In genomic region chr11:98953835-98954320, GRCm38 (mm10) we compare ENCODE assay signal across 10 mouse cellular contexts. TPM values are rescaled to one million over a fixed set of nuclear protein-coding genes. Genes with fewer than 3 reads are reported as not detected.
DNase-seq lines count a peak whose midpoint lies in the region; ATAC-seq lines count a peak whose summit lies in the region.
"Had no signal": no experiment of that assay in that cellular context is flagged by ENCODE, and none has a peak within 500 bp of the region (broad histone marks: within the 10 kb centered on the region; RNA-seq: fewer than 3 reads in every experiment).

No protein-coding gene starts in this region.

- no peak overlapping the region for H3K4me3 ChIP-seq in lung, embryonic 15.5 days
- no peak overlapping the region for H3K4me3 ChIP-seq in forebrain, embryonic 11.5 days (ENCODE audit: low read depth, low read length)
- H3K4me3 ChIP-seq in intestine, embryonic 15.5 days (replicated peaks): no peak overlapping the region
- H3K4me3 ChIP-seq in neural tube, embryonic 12.5 days: no peak overlapping the region

- H3K9ac ChIP-seq in lung, embryonic 15.5 days: no peak overlapping the region
- no peak overlapping the region for H3K9ac ChIP-seq in forebrain, embryonic 11.5 days (ENCODE audit: low read length)
- H3K9ac ChIP-seq in intestine, embryonic 15.5 days: no peak overlapping the region; the same call in 1 of the 2 replicates
- H3K9ac ChIP-seq in neural tube, embryonic 12.5 days: no peak overlapping the region

- WGBS in lung, embryonic 15.5 days: 13% methylated on average over 13 of the region's 13 CpGs
- WGBS in forebrain, embryonic 11.5 days: 36% methylated on average over 13 of the region's 13 CpGs
- WGBS in intestine, embryonic 15.5 days: 19% methylated on average over 13 of the region's 13 CpGs
- WGBS in neural tube, embryonic 12.5 days: 36% methylated on average over 13 of the region's 13 CpGs

- ATAC-seq in lung, embryonic 15.5 days (ENCODE audit: borderline replicate concordance, extremely low read depth, low FRiP score, low TSS enrichment): no peak
- no peak for ATAC-seq in forebrain, embryonic 11.5 days (replicated peaks; ENCODE audit: low FRiP score)
- no peak for ATAC-seq in intestine, embryonic 15.5 days
- ATAC-seq in neural tube, embryonic 12.5 days (ENCODE audit: low FRiP score, low read depth): no peak
- ATAC-seq in CD4-positive, CD25-positive, alpha-beta regulatory T cell, adult 4 months: no peak

- H3K27ac ChIP-seq in lung, embryonic 15.5 days: peak overlapping the region; percentile 85
- 0 out of 2 replicates have a peak overlapping the region, but pooled peaks have one; percentile 18 for H3K27ac ChIP-seq in forebrain, embryonic 11.5 days (ENCODE audit: low read depth, low read length)
- H3K27ac ChIP-seq in intestine, embryonic 15.5 days: peak overlapping the region; percentile 19
- peak overlapping the region; percentile 39; the same call in 1 of the 2 replicates for H3K27ac ChIP-seq in neural tube, embryonic 12.5 days

- DNase-seq in lung, postnatal 25 days (ENCODE audit: low spot score): no peak
- no peak for DNase-seq in forebrain, embryonic 11.5 days (ENCODE audit: low spot score)
- no peak for DNase-seq in cerebellum, postnatal 36 days
- DNase-seq in layer of hippocampus, postnatal 14 days (ENCODE audit: low spot score in 2 of 2): no peak

- H3K4me1 ChIP-seq in lung, embryonic 15.5 days: peaks cover 78% of the 10 kb centered on the region
- peaks cover 21% of the 10 kb centered on the region for H3K4me1 ChIP-seq in forebrain, embryonic 11.5 days (replicated peaks; ENCODE audit: control insufficient read depth, insufficient read depth, low read length)
- peaks cover 64% of the 10 kb centered on the region for H3K4me1 ChIP-seq in intestine, embryonic 15.5 days (replicated peaks)
- peaks cover 58% of the 10 kb centered on the region for H3K4me1 ChIP-seq in neural tube, embryonic 12.5 days

- no peaks in the 10 kb centered on the region for H3K9me3 ChIP-seq in lung, embryonic 15.5 days
- no peaks in the 10 kb centered on the region for H3K9me3 ChIP-seq in forebrain, embryonic 11.5 days (ENCODE audit: control insufficient read depth, low read length)
- H3K9me3 ChIP-seq in intestine, embryonic 15.5 days: no peaks in the 10 kb centered on the region
- H3K9me3 ChIP-seq in neural tube, embryonic 12.5 days: no peaks in the 10 kb centered on the region

- peak overlapping the region; percentile 42; the same call in 1 of the 2 replicates for H3K4me2 ChIP-seq in lung, embryonic 15.5 days
- H3K4me2 ChIP-seq in forebrain, embryonic 11.5 days (ENCODE audit: low read depth, low read length, severe bottlenecking): peak overlapping the region; percentile 38; the same call in 1 of the 2 replicates
- H3K4me2 ChIP-seq in intestine, embryonic 15.5 days (replicated peaks): peak overlapping the region; percentile 48; the same call in 1 of the 2 replicates
- peak overlapping the region; percentile 46 for H3K4me2 ChIP-seq in neural tube, embryonic 12.5 days (replicated peaks)

- H3K36me3 ChIP-seq in lung, embryonic 15.5 days: peaks cover 18% of the 10 kb centered on the region
- H3K36me3 ChIP-seq in forebrain, embryonic 11.5 days (ENCODE audit: control insufficient read depth, insufficient read depth, low read length): no peaks in the 10 kb centered on the region
- H3K36me3 ChIP-seq in intestine, embryonic 15.5 days: peaks cover 4% of the 10 kb centered on the region; the same call in 1 of the 2 replicates
- peaks cover 11% of the 10 kb centered on the region for H3K36me3 ChIP-seq in neural tube, embryonic 12.5 days

- no peaks in the 10 kb centered on the region for H3K27me3 ChIP-seq in lung, embryonic 15.5 days
- H3K27me3 ChIP-seq in forebrain, embryonic 11.5 days (ENCODE audit: control insufficient read depth, insufficient read depth, low read length): no peaks in the 10 kb centered on the region
- no peaks in the 10 kb centered on the region for H3K27me3 ChIP-seq in intestine, embryonic 15.5 days (replicated peaks)
- H3K27me3 ChIP-seq in neural tube, embryonic 12.5 days (replicated peaks): no peaks in the 10 kb centered on the region

RNA-seq across cellular contexts. Expression of gene Rara, which starts 26.3 kb away (rescaled TPM):
- 36.5 and 38.4 TPM in 2 replicates for polyA plus RNA-seq in lung, embryonic 15.5 days (2015; fragmentation: Nextera tagmentation; extraction: Ambion mirVana)
- 23.3 and 25.2 TPM in 2 replicates for polyA plus RNA-seq in forebrain, embryonic 11.5 days (2014; fragmentation: Nextera tagmentation; extraction: Ambion mirVana)
- polyA plus RNA-seq in intestine, embryonic 15.5 days (2015; fragmentation: Nextera tagmentation; extraction: Ambion mirVana): 30.7 and 31.5 TPM in 2 replicates
- polyA plus RNA-seq in neural tube, embryonic 12.5 days (2016; fragmentation: Nextera tagmentation; extraction: Ambion mirVana): 51.1 and 52.5 TPM in 2 replicates
- 1 to 10 TPM; 8.6 to 8.9 TPM for polyA plus RNA-seq in CD4-positive, CD25-positive, alpha-beta regulatory T cell, adult 4 months (2017; shearing (Covaris generic))
- total RNA-seq in layer of hippocampus, postnatal 14 days (2021): 10 to 100 TPM; 20.2 to 20.3 TPM

RNA-seq across cellular contexts. Expression of gene Gjd3, which starts 28.9 kb away (rescaled TPM):
- 0.20 and 0.61 TPM in 2 replicates for polyA plus RNA-seq in lung, embryonic 15.5 days (2015; fragmentation: Nextera tagmentation; extraction: Ambion mirVana)
- 0.23 TPM in 1 of 2 replicates, not detected in the other for polyA plus RNA-seq in forebrain, embryonic 11.5 days (2014; fragmentation: Nextera tagmentation; extraction: Ambion mirVana)
- 0.20 and 0.35 TPM in 2 replicates for polyA plus RNA-seq in intestine, embryonic 15.5 days (2015; fragmentation: Nextera tagmentation; extraction: Ambion mirVana)
- 1.8 and 2.0 TPM in 2 replicates for polyA plus RNA-seq in neural tube, embryonic 12.5 days (2016; fragmentation: Nextera tagmentation; extraction: Ambion mirVana)
- not detected for polyA plus RNA-seq in CD4-positive, CD25-positive, alpha-beta regulatory T cell, adult 4 months (2017; shearing (Covaris generic))
- total RNA-seq in layer of hippocampus, postnatal 14 days (2021): 1 to 10 TPM; 2.2 TPM
- total RNA-seq: adrenal gland, postnatal 36 days; hematopoietic stem cell, adult 5-6 weeks had no signal

RNA-seq across cellular contexts. Expression of gene Cdc6, which starts 46.3 kb away (rescaled TPM):
- polyA plus RNA-seq in lung, embryonic 15.5 days (2015; fragmentation: Nextera tagmentation; extraction: Ambion mirVana): 41.3 and 42.5 TPM in 2 replicates
- 52.8 and 54.7 TPM in 2 replicates for polyA plus RNA-seq in forebrain, embryonic 11.5 days (2014; fragmentation: Nextera tagmentation; extraction: Ambion mirVana)
- polyA plus RNA-seq in intestine, embryonic 15.5 days (2015; fragmentation: Nextera tagmentation; extraction: Ambion mirVana): 24.0 and 26.7 TPM in 2 replicates
- polyA plus RNA-seq in neural tube, embryonic 12.5 days (2016; fragmentation: Nextera tagmentation; extraction: Ambion mirVana): 18.4 and 19.2 TPM in 2 replicates
- polyA plus RNA-seq in CD4-positive, CD25-positive, alpha-beta regulatory T cell, adult 4 months (2017; shearing (Covaris generic)): 1 to 10 TPM; 4.1 to 8.5 TPM
- under 1 TPM; 0.81 to 0.97 TPM for total RNA-seq in layer of hippocampus, postnatal 14 days (2021)

Comparison
In these comparisons a context has a peak if more than half of its experiments do, and no peak if none do; other contexts are left out.
1. H3K27ac ChIP-seq: peak in every context shown above with its lines; median percentile 85 in lung, embryonic 15.5 days; 39 in neural tube, embryonic 12.5 days; 19 in intestine, embryonic 15.5 days; 18 in forebrain, embryonic 11.5 days.